ENCODE assay signal across 12 mouse cellular contexts in genomic region chr13:40737761-40738160, GRCm38 (mm10). TPM values are rescaled to one million over a fixed set of nuclear protein-coding genes. Genes with fewer than 3 reads are reported as not detected.
DNase-seq lines count a peak whose midpoint lies in the region; ATAC-seq and TF ChIP-seq lines count a peak whose summit lies in the region.
"Had no signal": no experiment of that assay in that cellular context is flagged by ENCODE, and none has a peak within 500 bp of the region (broad histone marks: within the 10 kb centered on the region; RNA-seq: fewer than 3 reads in every experiment).

No protein-coding gene starts in this region.

- no peak overlapping the region for H3K9ac ChIP-seq in heart, embryonic 13.5 days
- H3K9ac ChIP-seq in heart, adult 2 months (ENCODE audit: low read depth, low read length): no peak overlapping the region
- no peak overlapping the region for H3K9ac ChIP-seq in neural tube, embryonic 13.5 days

- DNase-seq in heart, adult 2 months: no peak
- peak; percentile 61 for DNase-seq in embryonic facial prominence, embryonic 10.5 days (ENCODE audit: low spot score)
- DNase-seq in limb, embryonic 10.5 days (ENCODE audit: low spot score): peak; percentile 63
- DNase-seq in layer of hippocampus, postnatal 36 days: no peak
- no peak for DNase-seq in gastrocnemius, postnatal 25 days
- DNase-seq in frontal cortex, postnatal 10 days (ENCODE audit: low spot score in 2 of 2): no peak
- DNase-seq: thymus, postnatal 14 days had no signal

- H3K27me3 ChIP-seq in heart, embryonic 13.5 days (replicated peaks): peaks cover 100% of the 10 kb centered on the region
- H3K27me3 ChIP-seq in heart, adult 2 months (ENCODE audit: control insufficient read depth, insufficient read depth, low read length): peaks cover 39% of the 10 kb centered on the region
- peaks cover 100% of the 10 kb centered on the region for H3K27me3 ChIP-seq in embryonic facial prominence, embryonic 10.5 days (replicated peaks; ENCODE audit: low read depth, poor library complexity, severe bottlenecking)
- H3K27me3 ChIP-seq in limb, embryonic 10.5 days (ENCODE audit: low read depth, poor library complexity, severe bottlenecking): peaks cover 100% of the 10 kb centered on the region
- peaks cover 100% of the 10 kb centered on the region for H3K27me3 ChIP-seq in neural tube, embryonic 13.5 days

- no peak for TF ChIP-seq CTCF in heart, adult 2 months (IDR thresholded peaks at IDR 0.05)

- H3K4me3 ChIP-seq in heart, embryonic 13.5 days: 0 out of 2 replicates have a peak overlapping the region, but pooled peaks have one; percentile 0
- no peak overlapping the region for H3K4me3 ChIP-seq in heart, adult 2 months
- H3K4me3 ChIP-seq in embryonic facial prominence, embryonic 10.5 days: peak overlapping the region; percentile 44
- peak overlapping the region; percentile 38 for H3K4me3 ChIP-seq in limb, embryonic 10.5 days
- peak overlapping the region; percentile 13; the same call in 1 of the 2 replicates for H3K4me3 ChIP-seq in neural tube, embryonic 13.5 days

- no peaks in the 10 kb centered on the region for H3K36me3 ChIP-seq in heart, embryonic 13.5 days
- no peaks in the 10 kb centered on the region for H3K36me3 ChIP-seq in heart, adult 2 months (ENCODE audit: control insufficient read depth, insufficient read depth, low read length)
- H3K36me3 ChIP-seq in embryonic facial prominence, embryonic 10.5 days (replicated peaks): no peaks in the 10 kb centered on the region
- no peaks in the 10 kb centered on the region for H3K36me3 ChIP-seq in limb, embryonic 10.5 days
- H3K36me3 ChIP-seq in neural tube, embryonic 13.5 days: no peaks in the 10 kb centered on the region

- no peak for ATAC-seq in heart, embryonic 13.5 days (ENCODE audit: extremely low read depth, insufficient number of reproducible peaks, low FRiP score, low TSS enrichment)
- ATAC-seq in neural tube, embryonic 13.5 days (ENCODE audit: low read depth): no peak
- ATAC-seq: CD4-positive, CD25-positive, alpha-beta regulatory T cell, adult 4 months had no signal

- peaks cover 35% of the 10 kb centered on the region for H3K4me1 ChIP-seq in heart, embryonic 13.5 days
- H3K4me1 ChIP-seq in heart, adult 2 months (ENCODE audit: control insufficient read depth, insufficient read depth, low read length): peaks cover 2% of the 10 kb centered on the region; the same call in 1 of the 2 replicates
- H3K4me1 ChIP-seq in embryonic facial prominence, embryonic 10.5 days: peaks cover 56% of the 10 kb centered on the region
- H3K4me1 ChIP-seq in limb, embryonic 10.5 days: peaks cover 56% of the 10 kb centered on the region
- peaks cover 48% of the 10 kb centered on the region for H3K4me1 ChIP-seq in neural tube, embryonic 13.5 days (replicated peaks)

- no peak for TF ChIP-seq EP300 in heart, adult 2 months (IDR thresholded peaks at IDR 0.05; ENCODE audit: insufficient read depth, low read depth, low read length)

- 2% methylated on average over 22 of the region's 22 CpGs for WGBS in heart, embryonic 13.5 days
- 2% methylated on average over 22 of the region's 22 CpGs for WGBS in heart, adult 2 months
- WGBS in embryonic facial prominence, embryonic 10.5 days: under 1% methylated on average over 22 of the region's 22 CpGs
- under 1% methylated on average over 22 of the region's 22 CpGs for WGBS in limb, embryonic 10.5 days
- 0% methylated on average over 22 of the region's 22 CpGs for WGBS in neural tube, embryonic 13.5 days

- no peaks in the 10 kb centered on the region for H3K9me3 ChIP-seq in heart, embryonic 13.5 days
- H3K9me3 ChIP-seq in embryonic facial prominence, embryonic 10.5 days: no peaks in the 10 kb centered on the region
- no peaks in the 10 kb centered on the region for H3K9me3 ChIP-seq in limb, embryonic 10.5 days (replicated peaks)
- H3K9me3 ChIP-seq in neural tube, embryonic 13.5 days: no peaks in the 10 kb centered on the region

- H3K4me2 ChIP-seq in heart, embryonic 13.5 days: 0 out of 2 replicates have a peak overlapping the region, but pooled peaks have one; percentile 6
- peak overlapping the region; percentile 38 for H3K4me2 ChIP-seq in neural tube, embryonic 13.5 days

- intact Hi-C loops in heart, adult 2 months (cut with DNase I): no loop called here

- no peak for TF ChIP-seq POLR2A in heart, adult 2 months (IDR thresholded peaks at IDR 0.05; ENCODE audit: insufficient read depth, low read depth, low read length)

- no peak overlapping the region for H3K27ac ChIP-seq in heart, embryonic 13.5 days (replicated peaks)
- no peak overlapping the region for H3K27ac ChIP-seq in heart, adult 2 months
- H3K27ac ChIP-seq in embryonic facial prominence, embryonic 10.5 days (replicated peaks): no peak overlapping the region; the same call in 1 of the 2 replicates
- peak overlapping the region; percentile 61; the same call in 1 of the 2 replicates for H3K27ac ChIP-seq in limb, embryonic 10.5 days
- no peak overlapping the region for H3K27ac ChIP-seq in neural tube, embryonic 13.5 days (replicated peaks)

- H3K79me2 ChIP-seq in heart, adult 2 months (replicated peaks; ENCODE audit: control insufficient read depth, insufficient read depth, low read length): no peaks in the 10 kb centered on the region

RNA-seq across cellular contexts. Expression of gene Tfap2a, which starts 0.4 kb away (rescaled TPM):
- 0.09 and 0.16 TPM in 2 replicates for polyA plus RNA-seq in heart, embryonic 13.5 days (2015; fragmentation: Nextera tagmentation; extraction: Ambion mirVana)
- under 1 TPM; 0.08 to 0.14 TPM for total RNA-seq in heart, adult 2 months (2021)
- 0.18 TPM in 1 of 2 replicates, not detected in the other for polyA plus RNA-seq in heart, adult 2 months (2012; rRNA removed)
- polyA plus RNA-seq in embryonic facial prominence, embryonic 10.5 days (2016; fragmentation: Nextera tagmentation; extraction: Ambion mirVana): 8.3 and 8.5 TPM in 2 replicates
- 6.7 and 6.9 TPM in 2 replicates for polyA plus RNA-seq in limb, embryonic 10.5 days (2016; fragmentation: Nextera tagmentation; extraction: Ambion mirVana)
- polyA plus RNA-seq in neural tube, embryonic 13.5 days (2015; fragmentation: Nextera tagmentation; extraction: Ambion mirVana): 11.6 and 13.7 TPM in 2 replicates
- total RNA-seq in layer of hippocampus, postnatal 36 days (2021): under 1 TPM; 0.40 to 0.42 TPM
- total RNA-seq in gastrocnemius, postnatal 25 days (2021): not detected
- polyA plus RNA-seq: heart, postnatal 0 days; liver, embryonic 16.5 days had no signal

Comparison
In these comparisons a context has a peak if more than half of its experiments do, and no peak if none do; other contexts are left out.
1. DNase-seq: peak in embryonic facial prominence, embryonic 10.5 days (single experiment) and limb, embryonic 10.5 days (single experiment); none in heart, adult 2 months (0 of 2), layer of hippocampus, postnatal 36 days (0 of 2), gastrocnemius, postnatal 25 days (single experiment) and frontal cortex, postnatal 10 days (0 of 2).